Mouse (Mus musculus): Measurements from ENCODE around the gene Chd1. TPM values are rescaled to one million over a fixed set of nuclear protein-coding genes. Genes with fewer than 3 reads are reported as not detected.
"Not testable (repeated sequence)": the region's sequence is repeated elsewhere in the genome, so short reads cannot be mapped to it uniquely, and the experiment has no call there.

Chd1 gene
- polyA plus RNA-seq, 1 experiment: 9.0 TPM

DNA sequence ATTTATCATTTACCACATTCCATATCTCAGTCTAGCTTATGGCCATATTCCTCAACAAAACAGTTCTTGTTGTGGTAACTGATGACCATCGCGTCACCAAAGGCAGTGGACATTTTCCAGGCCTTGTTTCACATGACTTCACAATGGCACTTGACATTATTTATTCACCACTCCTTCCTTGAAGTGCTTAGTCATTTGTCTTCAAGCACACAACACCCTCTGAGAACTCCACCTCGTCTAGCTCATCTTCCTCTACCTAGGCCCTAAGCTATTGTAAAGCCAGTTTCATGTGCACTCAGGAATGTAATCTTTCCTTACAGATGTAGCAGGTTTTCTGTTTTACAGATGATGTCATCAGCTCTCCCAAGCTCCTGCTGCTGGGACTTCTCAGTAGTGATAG is 5.8 kb upstream of the Chd1 start:
- H3K4me1 ChIP-seq: peaks cover 18% of the 10 kb centered on the region
- TF ChIP-seq GATA1 (IDR thresholded peaks at IDR 0.05; ENCODE audit: borderline replicate concordance, low read length): no peak
- no peak for TF ChIP-seq FLI1 (IDR thresholded peaks at IDR 0.05; ENCODE audit: low read length)
- H3K4me3 ChIP-seq (replicated peaks): no peak overlapping the region
- no peaks in the 10 kb centered on the region for H3K36me3 ChIP-seq (replicated peaks; ENCODE audit: low read length)
- H3K27me3 ChIP-seq (replicated peaks): no peaks in the 10 kb centered on the region
- no peaks in the 10 kb centered on the region for H3K9me3 ChIP-seq

DNA sequence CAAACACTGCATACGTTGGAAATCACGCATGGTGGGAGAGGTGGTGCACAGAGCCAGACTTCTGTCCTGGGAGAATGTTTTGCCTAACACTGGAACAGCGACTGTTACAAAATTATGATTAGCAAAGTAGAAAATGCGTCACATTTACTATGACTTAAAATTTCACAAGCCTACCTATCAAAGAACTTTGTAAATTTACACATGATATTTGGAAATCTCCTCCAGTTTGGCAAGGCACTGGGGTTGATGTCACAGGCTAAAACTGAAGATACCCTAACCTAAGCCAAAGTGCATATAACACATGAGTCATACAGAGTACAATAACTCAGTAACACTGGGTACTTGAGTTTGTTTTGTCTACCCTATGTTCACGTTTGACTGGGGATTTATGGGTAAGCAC is 3.3 kb upstream of the Chd1 start:
- Histone ChIP-seq H3K4me1 (peaks cover 21% of the 10 kb centered on the region), H3K36me3 (replicated peaks; ENCODE audit: low read length) (no peaks in the 10 kb centered on the region), H3K27me3 (replicated peaks) (no peaks in the 10 kb centered on the region), H3K9me3 (no peaks in the 10 kb centered on the region), H3K4me3 (replicated peaks) (no peak overlapping the region)
- TF ChIP-seq GATA1 (IDR thresholded peaks at IDR 0.05; ENCODE audit: borderline replicate concordance, low read length): no peak
- no peak for TF ChIP-seq FLI1 (IDR thresholded peaks at IDR 0.05; ENCODE audit: low read length)

DNA sequence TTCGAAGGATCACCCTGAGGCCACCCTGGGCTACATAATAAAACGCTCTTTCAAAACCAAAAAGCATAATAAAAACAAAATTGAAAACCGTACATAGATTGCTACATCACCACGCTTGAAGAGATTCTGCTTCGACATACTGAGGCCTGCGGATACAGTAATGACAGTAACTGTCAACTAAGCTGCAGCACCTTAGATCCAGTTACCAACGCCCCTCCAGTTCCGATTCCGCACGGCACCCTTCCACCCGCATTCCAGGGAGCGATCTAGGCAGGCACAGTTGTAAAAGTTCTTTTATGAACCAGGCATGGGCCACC is 651 bp upstream of the Chd1 start:
- peak overlapping the region; percentile 96 for H3K4me3 ChIP-seq (replicated peaks)
- no peak for TF ChIP-seq FLI1 (IDR thresholded peaks at IDR 0.05; ENCODE audit: low read length)
- no peak for TF ChIP-seq GATA1 (IDR thresholded peaks at IDR 0.05; ENCODE audit: borderline replicate concordance, low read length)

DNA sequence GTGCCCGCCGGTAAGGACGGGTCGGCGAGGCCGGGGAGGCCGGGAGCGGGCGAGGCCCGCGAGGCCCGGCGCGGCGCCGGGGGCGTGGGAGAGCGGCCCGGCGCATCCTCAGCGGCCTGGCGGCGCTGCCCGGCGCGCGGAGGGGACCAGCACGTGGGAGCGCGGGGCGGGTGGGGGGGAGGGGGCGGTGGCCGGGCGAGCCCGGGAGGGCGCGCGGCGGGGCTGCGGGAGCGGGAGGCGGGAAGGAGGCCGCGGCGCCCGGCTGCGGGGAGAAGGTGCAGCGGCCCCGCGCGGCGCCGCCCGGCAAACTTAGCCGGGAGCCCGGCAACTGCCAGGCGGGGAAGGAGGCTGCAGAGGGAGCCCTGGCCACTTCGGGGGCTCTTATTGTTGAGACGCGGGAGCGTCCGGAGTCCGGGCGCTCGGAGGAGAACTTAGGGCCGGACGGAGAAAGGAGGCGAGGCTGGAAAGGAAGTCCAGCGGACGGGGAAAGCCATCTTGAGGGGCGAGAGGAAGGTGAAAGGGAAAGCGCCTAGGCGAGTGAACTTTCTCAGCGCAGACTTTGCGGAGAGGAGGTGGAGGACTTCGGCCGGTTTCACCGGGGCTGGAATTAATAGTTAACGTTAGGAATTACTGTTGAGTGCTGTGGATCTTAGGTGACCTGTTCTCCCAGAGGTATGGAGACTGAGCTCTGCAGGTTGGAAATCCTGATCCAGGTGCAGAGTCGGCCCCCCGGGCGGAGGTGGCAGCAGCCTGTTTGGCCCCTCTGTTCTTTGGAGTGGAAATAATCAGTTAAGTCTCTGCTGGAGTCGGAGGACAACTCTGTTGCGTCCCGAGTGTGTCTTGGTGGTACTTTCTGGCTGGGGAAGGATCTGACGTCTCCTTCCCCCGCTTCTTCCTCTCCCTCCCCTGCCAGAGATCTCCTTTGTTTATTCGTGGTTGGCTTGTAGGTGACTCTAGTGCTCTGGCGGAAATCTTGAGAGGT is 827 bp downstream of the Chd1 start:
- H3K9me3 ChIP-seq: no peaks in the 10 kb centered on the region
- H3K4me1 ChIP-seq: peaks cover 42% of the 10 kb centered on the region
- H3K4me3 ChIP-seq (replicated peaks): peak overlapping the region; percentile 96
- H3K36me3 ChIP-seq (replicated peaks; ENCODE audit: low read length): peaks cover 34% of the 10 kb centered on the region
- no peak for TF ChIP-seq GATA1 (IDR thresholded peaks at IDR 0.05; ENCODE audit: borderline replicate concordance, low read length)
- no peak for TF ChIP-seq FLI1 (IDR thresholded peaks at IDR 0.05; ENCODE audit: low read length)
- H3K27me3 ChIP-seq (replicated peaks): no peaks in the 10 kb centered on the region

More for the DNA sequence above, 651 bp upstream of the Chd1 start:
- H3K9me3 ChIP-seq: no peaks in the 10 kb centered on the region
- H3K36me3 ChIP-seq (replicated peaks; ENCODE audit: low read length): peaks cover 23% of the 10 kb centered on the region
- H3K27me3 ChIP-seq (replicated peaks): no peaks in the 10 kb centered on the region
- peaks cover 32% of the 10 kb centered on the region for H3K4me1 ChIP-seq

DNA sequence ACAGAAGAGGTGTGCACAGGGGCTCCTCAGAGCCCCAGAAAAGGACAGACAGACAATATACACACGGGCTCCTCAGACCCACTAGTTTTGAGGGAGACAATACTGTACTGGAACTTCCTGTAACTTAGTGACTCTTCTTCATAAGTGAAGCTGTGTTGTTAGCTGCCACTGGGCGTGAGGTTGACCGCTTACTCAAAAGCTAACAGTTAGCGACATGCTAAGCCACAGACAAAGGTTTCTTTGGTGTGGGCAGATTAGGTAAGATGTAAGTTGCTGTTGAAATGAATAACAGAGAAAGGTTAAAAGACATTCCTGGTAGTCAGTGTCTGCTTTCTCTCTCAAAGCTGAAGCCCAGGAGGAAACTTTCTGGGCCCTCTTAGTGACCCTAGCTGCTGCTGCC is 9.7 kb downstream of the Chd1 start:
- TF ChIP-seq GATA1 (IDR thresholded peaks at IDR 0.05; ENCODE audit: borderline replicate concordance, low read length) (no peak), FLI1 (IDR thresholded peaks at IDR 0.05; ENCODE audit: low read length) (no peak)
- no peaks in the 10 kb centered on the region for H3K27me3 ChIP-seq (replicated peaks)
- H3K9me3 ChIP-seq: no peaks in the 10 kb centered on the region
- peaks cover 67% of the 10 kb centered on the region for H3K4me1 ChIP-seq
- no peak overlapping the region for H3K4me3 ChIP-seq (replicated peaks)
- peaks cover 66% of the 10 kb centered on the region for H3K36me3 ChIP-seq (replicated peaks; ENCODE audit: low read length)

DNA sequence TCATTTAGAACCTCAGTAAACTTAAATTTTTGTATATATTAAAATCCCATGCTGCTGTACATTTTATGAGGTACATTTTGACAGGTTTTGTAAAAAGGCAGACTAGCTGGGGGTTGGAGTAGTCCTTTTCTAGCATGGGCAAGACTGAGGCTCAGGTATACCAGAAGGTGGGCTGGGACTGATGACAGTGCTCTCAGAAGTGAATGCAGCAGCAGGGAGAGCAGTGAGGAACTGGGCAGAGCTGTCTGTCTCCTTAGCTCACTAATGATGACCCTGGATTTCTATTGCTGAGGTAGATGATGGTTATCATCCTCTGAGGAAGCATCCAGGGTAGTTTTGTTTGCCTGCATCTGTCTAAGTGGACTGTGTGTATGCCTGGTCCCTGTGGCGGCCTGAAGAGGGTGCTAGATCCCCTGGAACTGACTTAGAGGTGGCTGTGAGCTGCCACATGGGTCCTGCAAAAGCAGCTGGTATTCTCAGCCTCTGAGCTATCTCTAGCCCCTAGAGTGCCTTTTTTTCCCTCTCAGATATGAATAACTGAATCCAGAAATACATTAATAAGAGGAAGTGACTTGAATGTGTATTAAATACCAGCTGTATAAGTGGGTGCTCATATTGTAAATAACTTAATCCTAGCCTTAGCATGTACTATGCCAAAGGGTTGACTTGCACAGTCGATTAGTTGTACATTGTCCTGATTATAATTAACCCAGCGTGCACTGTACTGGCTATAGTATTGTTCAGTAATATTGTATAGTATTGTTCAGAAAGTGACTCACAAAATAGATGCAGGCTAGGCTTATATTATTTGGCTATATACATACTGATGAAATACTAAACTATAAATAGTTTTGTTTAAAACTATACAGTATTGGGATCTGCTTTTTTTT is 10.5 kb downstream of the Chd1 start:
- Histone ChIP-seq H3K27me3 (replicated peaks) (no peaks in the 10 kb centered on the region), H3K4me3 (replicated peaks) (no peak overlapping the region), H3K9me3 (no peaks in the 10 kb centered on the region), H3K4me1 (peaks cover 69% of the 10 kb centered on the region), H3K36me3 (replicated peaks; ENCODE audit: low read length) (peaks cover 61% of the 10 kb centered on the region)
- no peak for TF ChIP-seq FLI1 (IDR thresholded peaks at IDR 0.05; ENCODE audit: low read length)
- no peak for TF ChIP-seq GATA1 (IDR thresholded peaks at IDR 0.05; ENCODE audit: borderline replicate concordance, low read length)

DNA sequence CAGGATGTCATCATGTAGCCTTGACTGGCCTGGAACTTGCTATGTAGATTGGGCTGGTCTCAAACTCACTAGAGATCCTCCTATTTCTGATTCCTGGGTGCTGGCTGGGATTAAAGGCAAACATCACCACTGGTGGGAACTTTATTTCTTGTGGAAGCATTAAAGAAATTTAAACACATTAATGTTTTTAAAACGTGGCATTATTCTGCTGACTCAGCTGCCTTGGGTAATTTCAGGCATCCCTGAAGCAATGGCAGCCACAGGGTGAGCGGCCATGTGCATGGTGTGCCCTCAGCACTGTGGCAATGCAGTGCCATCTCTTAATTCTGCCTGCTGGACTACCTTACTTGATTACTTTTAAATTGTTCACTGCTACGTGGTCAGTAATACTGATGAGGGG is 11.2 kb downstream of the Chd1 start:
- TF ChIP-seq GATA1 (IDR thresholded peaks at IDR 0.05; ENCODE audit: borderline replicate concordance, low read length) (no peak), FLI1 (IDR thresholded peaks at IDR 0.05; ENCODE audit: low read length) (no peak)
- Histone ChIP-seq H3K4me1 (peaks cover 67% of the 10 kb centered on the region), H3K9me3 (no peaks in the 10 kb centered on the region), H3K36me3 (replicated peaks; ENCODE audit: low read length) (peaks cover 54% of the 10 kb centered on the region), H3K4me3 (replicated peaks) (no peak overlapping the region), H3K27me3 (replicated peaks) (no peaks in the 10 kb centered on the region)

DNA sequence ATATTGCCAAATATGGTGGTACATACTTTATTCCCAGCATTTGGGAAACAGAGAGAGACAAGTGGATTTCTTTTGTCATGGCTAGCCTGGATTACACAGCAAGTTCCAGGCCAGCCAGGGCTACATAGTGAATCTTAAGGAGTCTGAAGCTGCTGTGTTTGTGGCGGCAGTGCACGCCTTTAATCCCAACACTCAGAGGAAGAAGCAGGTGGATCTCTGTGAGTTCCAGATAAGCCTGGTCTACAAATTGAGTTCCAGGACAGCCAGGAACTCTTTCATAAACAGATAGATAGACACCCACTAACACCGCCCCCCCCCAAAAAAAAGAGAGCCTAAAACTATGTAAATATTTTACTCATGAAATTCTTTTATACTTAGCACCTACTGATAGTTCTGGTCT is 16.1 kb downstream of the Chd1 start:
- Histone ChIP-seq H3K9me3 (no peaks in the 10 kb centered on the region), H3K4me3 (replicated peaks) (no peak overlapping the region), H3K36me3 (replicated peaks; ENCODE audit: low read length) (peaks cover 43% of the 10 kb centered on the region), H3K4me1 (peaks cover 52% of the 10 kb centered on the region), H3K27me3 (replicated peaks) (no peaks in the 10 kb centered on the region)
- no peak for TF ChIP-seq FLI1 (IDR thresholded peaks at IDR 0.05; ENCODE audit: low read length)
- TF ChIP-seq GATA1 (IDR thresholded peaks at IDR 0.05; ENCODE audit: borderline replicate concordance, low read length): no peak

DNA sequence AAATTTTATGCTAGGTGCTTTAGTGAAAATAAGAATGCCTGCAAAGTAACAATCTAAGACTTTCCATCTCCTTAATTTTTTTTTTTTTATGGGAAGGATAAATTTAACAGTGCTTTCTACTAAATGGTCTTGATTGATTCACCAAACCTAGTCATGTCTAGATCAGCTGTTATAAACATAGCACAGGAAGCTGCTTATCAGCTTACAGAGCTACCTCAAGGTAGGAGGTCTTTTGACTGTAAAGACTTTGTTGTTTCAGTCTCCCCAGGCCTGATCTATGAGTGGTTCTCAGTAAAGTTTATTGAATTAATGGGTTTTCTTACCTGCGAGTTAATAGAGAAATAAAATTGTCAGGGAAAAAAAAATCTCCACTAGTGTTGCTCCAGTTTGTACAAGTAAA is 18.5 kb downstream of the Chd1 start:
- Histone ChIP-seq H3K4me3 (replicated peaks) (no peak overlapping the region), H3K9me3 (no peaks in the 10 kb centered on the region), H3K27me3 (replicated peaks) (no peaks in the 10 kb centered on the region), H3K4me1 (peaks cover 30% of the 10 kb centered on the region), H3K36me3 (replicated peaks; ENCODE audit: low read length) (peaks cover 48% of the 10 kb centered on the region)
- TF ChIP-seq FLI1 (IDR thresholded peaks at IDR 0.05; ENCODE audit: low read length) (no peak), GATA1 (IDR thresholded peaks at IDR 0.05; ENCODE audit: borderline replicate concordance, low read length) (no peak)

DNA sequence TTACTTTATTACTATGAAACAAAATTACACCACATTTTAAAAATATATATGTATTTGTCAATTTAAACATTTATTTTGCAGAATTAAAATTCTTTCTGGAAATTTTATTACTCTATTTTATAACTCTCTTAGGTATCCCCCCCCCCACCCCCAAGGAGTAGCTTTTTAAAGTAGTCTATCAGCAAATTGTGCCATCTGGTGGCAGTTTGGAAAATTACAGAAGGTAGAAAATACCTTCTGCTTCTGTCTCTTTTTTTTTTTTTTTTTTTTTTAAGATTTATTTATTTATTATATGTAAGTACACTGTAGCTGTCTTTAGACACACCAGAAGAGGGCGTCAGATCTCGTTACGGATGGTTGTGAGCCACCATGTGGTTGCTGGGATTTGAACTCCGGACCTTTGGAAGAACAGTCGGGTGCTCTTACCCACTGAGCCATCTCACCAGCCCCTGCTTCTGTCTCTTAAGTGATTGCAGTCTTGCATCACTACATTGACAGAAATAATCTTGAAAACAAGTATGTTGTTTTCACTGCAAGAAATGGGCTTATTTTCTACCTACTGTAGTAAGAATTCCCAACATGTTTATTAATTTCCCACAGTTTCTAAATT is 19.2 kb downstream of the Chd1 start:
- not testable (repeated sequence) for H3K9me3 ChIP-seq; H3K27me3 ChIP-seq (replicated peaks); H3K4me3 ChIP-seq (replicated peaks)
- Histone ChIP-seq H3K4me1 (peaks cover 25% of the 10 kb centered on the region), H3K36me3 (replicated peaks; ENCODE audit: low read length) (peaks cover 50% of the 10 kb centered on the region)

Measured in megakaryocyte, embryonic 14.5 days (primary cell).